Mouse (Mus musculus): ENCODE measurements around the gene Ccl3.

The Ccl3 gene

DNA sequence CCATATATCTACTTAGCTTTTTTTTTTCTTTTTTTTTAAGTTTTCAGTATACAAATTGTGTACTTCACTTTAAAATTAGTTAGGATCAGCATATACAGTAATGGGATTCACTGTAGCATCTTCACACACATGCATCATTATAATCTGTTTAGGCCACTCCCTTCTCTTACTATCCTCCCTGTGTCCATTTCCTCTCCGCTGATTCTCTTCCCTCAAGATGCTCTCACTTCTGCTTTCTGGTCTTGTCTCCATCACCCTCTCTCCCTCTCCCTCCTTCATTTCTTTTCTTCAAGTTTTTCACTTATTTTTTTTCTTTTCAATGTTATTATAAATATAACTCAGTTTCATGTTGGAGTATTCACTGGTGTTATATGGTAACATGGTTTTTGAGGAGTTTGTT lies 30.1 kb downstream of the Ccl3 start:
- DNase-seq (ENCODE audit: low read depth), result no peak

GRCm38 (mm10) chr11:83618238-83618637 lies 30.9 kb downstream of the Ccl3 start:
- no peak for DNase-seq (ENCODE audit: low read depth)

- no peak for DNase-seq (ENCODE audit: low read depth)
Measured at GRCm38 (mm10) chr11:83616586-83616985, 32.6 kb downstream of the Ccl3 start.

GRCm38 (mm10) chr11:83610900-83611299 lies 38.3 kb downstream of the Ccl3 start:
- no peak for DNase-seq (ENCODE audit: low read depth)

DNA sequence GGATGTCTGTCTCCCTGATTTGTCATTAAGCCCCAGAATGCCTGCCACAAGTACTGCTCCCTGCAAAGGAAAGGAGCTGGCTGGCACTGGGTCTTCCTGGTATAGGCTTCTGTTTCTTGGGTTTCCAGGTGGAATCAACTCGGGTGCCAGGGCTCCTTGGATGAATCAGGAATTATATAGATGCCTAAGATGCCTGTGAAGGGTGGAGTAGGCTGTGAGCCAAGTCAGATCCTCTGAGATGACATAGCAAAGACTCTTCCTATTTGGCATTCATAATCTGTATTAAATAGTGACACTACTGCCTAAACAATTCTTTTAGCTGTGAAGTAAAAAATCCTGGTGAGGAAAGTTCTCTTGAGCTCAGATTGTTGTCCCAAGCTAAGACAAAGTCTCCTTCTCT lies 42.8 kb downstream of the Ccl3 start:
- no peak for DNase-seq (ENCODE audit: low read depth)

- DNase-seq (ENCODE audit: low read depth), result no peak
Measured at GRCm38 (mm10) chr11:83605535-83605934, 43.6 kb downstream of the Ccl3 start.

- no peak for DNase-seq (ENCODE audit: low read depth)
Measured at GRCm38 (mm10) chr11:83604698-83605097, 44.5 kb downstream of the Ccl3 start.

DNA sequence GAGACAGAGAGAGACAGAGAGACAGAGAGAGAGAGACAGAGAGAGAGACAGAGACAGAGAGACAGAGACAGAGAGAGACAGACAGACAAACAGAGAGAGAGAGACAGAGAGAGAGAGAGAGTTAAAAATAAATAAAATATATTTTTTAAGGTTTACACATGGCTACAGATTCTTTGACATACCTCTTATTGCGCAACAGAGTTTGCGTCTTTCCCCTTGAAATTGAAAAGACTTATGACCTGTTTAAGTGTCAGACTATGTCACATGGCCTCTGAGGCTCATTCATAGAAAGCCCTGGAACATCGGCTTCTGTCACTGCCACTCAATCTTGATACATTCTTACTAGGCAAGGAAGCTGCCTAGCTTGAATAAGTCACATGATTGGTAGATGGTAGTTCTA lies 45.8 kb downstream of the Ccl3 start:
- no peak for DNase-seq (ENCODE audit: low read depth)

DNA sequence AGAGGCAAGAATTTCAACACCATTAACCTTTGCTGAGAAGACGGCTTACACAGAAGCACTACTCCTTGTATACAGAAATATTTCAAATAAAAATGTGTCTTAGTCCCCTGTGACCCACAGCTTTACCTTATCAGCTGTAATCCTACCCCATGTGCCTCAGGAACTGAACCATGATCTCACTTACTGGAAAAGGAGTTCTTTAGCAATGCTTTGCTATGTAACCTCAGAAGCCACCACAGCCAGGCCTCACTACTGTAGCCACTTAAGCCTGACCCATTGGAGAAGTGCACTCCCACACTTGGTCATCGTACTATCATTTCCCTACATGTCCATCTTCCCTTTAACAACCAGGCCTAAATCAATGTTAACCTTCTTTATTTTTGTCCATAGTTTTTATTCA lies 48.6 kb downstream of the Ccl3 start:
- DNase-seq (ENCODE audit: low read depth), result no peak

- DNase-seq (ENCODE audit: low read depth), result no peak
Measured at GRCm38 (mm10) chr11:83598991-83599390, 50.2 kb downstream of the Ccl3 start.

DNA sequence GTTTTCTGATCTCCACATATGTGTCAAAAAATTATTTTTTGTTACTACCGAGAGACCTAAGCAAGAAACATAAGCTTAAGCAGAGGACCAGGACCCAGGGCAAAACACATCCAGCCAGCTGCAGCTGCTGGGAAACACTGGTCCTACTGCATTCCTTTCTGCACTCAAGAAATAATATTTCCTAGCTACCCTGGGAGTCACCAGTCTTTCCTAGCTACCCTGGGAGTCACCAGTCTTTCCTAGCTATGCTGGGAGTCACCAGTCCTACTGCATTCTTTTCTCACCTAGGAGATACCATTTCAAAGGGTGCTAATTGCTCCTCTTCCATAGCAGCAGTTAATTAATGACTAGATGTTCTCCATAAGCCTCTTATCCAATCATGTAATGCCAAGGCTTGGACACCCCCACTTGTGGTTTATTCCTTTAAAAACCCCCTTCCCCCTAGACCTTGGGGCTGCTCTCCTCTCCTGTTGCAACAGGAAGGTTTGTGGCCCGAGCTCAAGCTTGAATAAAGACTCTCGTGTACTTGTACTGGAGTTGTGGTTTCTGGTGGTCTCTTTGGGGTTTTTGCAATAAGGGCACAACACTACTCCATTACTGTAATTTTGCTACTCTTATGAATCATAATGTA lies 50.8 kb downstream of the Ccl3 start:
- no peak for DNase-seq (ENCODE audit: low read depth)

Measured in c-Kit-positive CD71-negative TER-119-negative erythroid progenitor cells, embryonic 14.5 days (primary cell).